ENCODE assay signal across 9 mouse cellular contexts in genomic region chr5:148809055-148809454, GRCm38 (mm10).
DNase-seq lines count a peak whose midpoint lies in the region; ATAC-seq and TF ChIP-seq lines count a peak whose summit lies in the region.
"Had no signal": no experiment of that assay in that cellular context is flagged by ENCODE, and none has a peak within 500 bp of the region (broad histone marks: within the 10 kb centered on the region; RNA-seq: fewer than 3 reads in every experiment).

No protein-coding gene starts in this region.

- intact Hi-C loops in heart, postnatal 14 days (cut with DNase I): loop anchor here (2.0 kb wide), 1 partner anchor 528 kb away; no protein-coding TSS in a partner anchor

- peak overlapping the region; percentile 60 for H3K4me2 ChIP-seq in heart, embryonic 12.5 days
- no peak overlapping the region for H3K4me2 ChIP-seq in midbrain, embryonic 11.5 days
- H3K4me2 ChIP-seq in intestine, postnatal 0 days (replicated peaks; ENCODE audit: low read depth): 0 out of 2 replicates have a peak overlapping the region, but pooled peaks have one; percentile 13
- peak overlapping the region; percentile 45 for H3K4me2 ChIP-seq in neural tube, embryonic 15.5 days
- H3K4me2 ChIP-seq: liver, embryonic 15.5 days had no signal

- peaks cover 6% of the 10 kb centered on the region; the same call in 1 of the 2 replicates for H3K27me3 ChIP-seq in heart, embryonic 12.5 days (replicated peaks)
- H3K27me3 ChIP-seq in midbrain, embryonic 11.5 days (ENCODE audit: control insufficient read depth, insufficient read depth, low read length): no peaks in the 10 kb centered on the region; the same call in 1 of the 2 replicates
- peaks cover 33% of the 10 kb centered on the region for H3K27me3 ChIP-seq in midbrain, embryonic 10.5 days (ENCODE audit: low read depth, poor library complexity, severe bottlenecking)
- no peaks in the 10 kb centered on the region for H3K27me3 ChIP-seq in intestine, postnatal 0 days (replicated peaks; ENCODE audit: control insufficient read depth, insufficient read depth, low read length)
- peaks cover 6% of the 10 kb centered on the region; the same call in 1 of the 2 replicates for H3K27me3 ChIP-seq in neural tube, embryonic 15.5 days (replicated peaks)

- ATAC-seq in heart, embryonic 12.5 days (ENCODE audit: insufficient number of reproducible peaks, low FRiP score): no peak
- ATAC-seq in midbrain, embryonic 11.5 days (ENCODE audit: low FRiP score): 0 out of 2 replicates have a peak, but pooled peaks have one; percentile 20
- 0 out of 2 replicates have a peak, but pooled peaks have one; percentile 13 for ATAC-seq in intestine, postnatal 0 days
- ATAC-seq in neural tube, embryonic 15.5 days (ENCODE audit: low FRiP score): peak; percentile 29; the same call in 1 of the 2 replicates

- DNase-seq in heart, postnatal 14 days: no peak
- no peak for DNase-seq in midbrain, embryonic 11.5 days (ENCODE audit: low spot score, missing footprints)
- DNase-seq in midbrain, embryonic 10.5 days (ENCODE audit: low spot score): no peak
- DNase-seq in spleen, adult 12 weeks (ENCODE audit: low spot score): no peak

- H3K4me3 ChIP-seq in heart, embryonic 12.5 days: peak overlapping the region; percentile 4; the same call in 1 of the 2 replicates
- H3K4me3 ChIP-seq in midbrain, embryonic 11.5 days (ENCODE audit: low read depth, low read length): no peak overlapping the region
- no peak overlapping the region for H3K4me3 ChIP-seq in midbrain, embryonic 10.5 days
- no peak overlapping the region for H3K4me3 ChIP-seq in intestine, postnatal 0 days (ENCODE audit: low read depth, low read length)
- peak overlapping the region; percentile 13; the same call in 1 of the 2 replicates for H3K4me3 ChIP-seq in neural tube, embryonic 15.5 days (replicated peaks)
- H3K4me3 ChIP-seq: erythroblast, embryonic 14.5 days; liver, embryonic 15.5 days had no signal

- H3K9me3 ChIP-seq in heart, embryonic 12.5 days (replicated peaks): no peaks in the 10 kb centered on the region
- peaks cover 2% of the 10 kb centered on the region; the same call in 1 of the 2 replicates for H3K9me3 ChIP-seq in midbrain, embryonic 11.5 days (ENCODE audit: control insufficient read depth, low read length)
- no peaks in the 10 kb centered on the region; the same call in 1 of the 2 replicates for H3K9me3 ChIP-seq in midbrain, embryonic 10.5 days (replicated peaks)
- no peaks in the 10 kb centered on the region for H3K9me3 ChIP-seq in intestine, postnatal 0 days (ENCODE audit: control insufficient read depth)
- no peaks in the 10 kb centered on the region for H3K9me3 ChIP-seq in neural tube, embryonic 15.5 days (replicated peaks)
- H3K9me3 ChIP-seq: liver, embryonic 15.5 days had no signal

- TF ChIP-seq CTCF in intestine, postnatal 0 days (IDR thresholded peaks at IDR 0.05; ENCODE audit: low read depth): no peak

- no peaks in the 10 kb centered on the region for H3K36me3 ChIP-seq in heart, embryonic 12.5 days
- no peaks in the 10 kb centered on the region for H3K36me3 ChIP-seq in midbrain, embryonic 11.5 days (ENCODE audit: control insufficient read depth, insufficient read depth, low read length)
- H3K36me3 ChIP-seq in midbrain, embryonic 10.5 days: no peaks in the 10 kb centered on the region
- H3K36me3 ChIP-seq in intestine, postnatal 0 days (ENCODE audit: control insufficient read depth, insufficient read depth): no peaks in the 10 kb centered on the region
- H3K36me3 ChIP-seq in neural tube, embryonic 15.5 days: no peaks in the 10 kb centered on the region
- H3K36me3 ChIP-seq: liver, embryonic 15.5 days had no signal

- 12% methylated on average over 10 of the region's 10 CpGs for WGBS in heart, embryonic 12.5 days
- whole genome bisulfite sequencing in midbrain, embryonic 11.5 days: 26% methylated on average over 10 of the region's 10 CpGs
- WGBS in midbrain, embryonic 10.5 days: 25% methylated on average over 10 of the region's 10 CpGs
- 20% methylated on average over 10 of the region's 10 CpGs for WGBS in intestine, postnatal 0 days
- WGBS in neural tube, embryonic 15.5 days: 24% methylated on average over 10 of the region's 10 CpGs

- peak overlapping the region; percentile 26; the same call in 1 of the 2 replicates for H3K9ac ChIP-seq in heart, embryonic 12.5 days
- H3K9ac ChIP-seq in midbrain, embryonic 11.5 days (ENCODE audit: low read length): no peak overlapping the region
- H3K9ac ChIP-seq in intestine, postnatal 0 days (ENCODE audit: low read depth, low read length): no peak overlapping the region
- no peak overlapping the region for H3K9ac ChIP-seq in neural tube, embryonic 15.5 days (replicated peaks)
- H3K9ac ChIP-seq: liver, embryonic 15.5 days had no signal

- H3K4me1 ChIP-seq in heart, embryonic 12.5 days (replicated peaks): peaks cover 23% of the 10 kb centered on the region
- H3K4me1 ChIP-seq in midbrain, embryonic 11.5 days (ENCODE audit: control insufficient read depth, insufficient read depth, low read length): no peaks in the 10 kb centered on the region
- H3K4me1 ChIP-seq in midbrain, embryonic 10.5 days: peaks cover 8% of the 10 kb centered on the region; the same call in 1 of the 2 replicates
- no peaks in the 10 kb centered on the region for H3K4me1 ChIP-seq in intestine, postnatal 0 days (replicated peaks; ENCODE audit: control insufficient read depth, insufficient read depth, low read length)
- H3K4me1 ChIP-seq in neural tube, embryonic 15.5 days: peaks cover 8% of the 10 kb centered on the region

- H3K27ac ChIP-seq in heart, embryonic 12.5 days (ENCODE audit: poor library complexity, severe bottlenecking): peak overlapping the region; percentile 80
- no peak overlapping the region for H3K27ac ChIP-seq in midbrain, embryonic 11.5 days (ENCODE audit: low read depth, low read length)
- H3K27ac ChIP-seq in midbrain, embryonic 10.5 days (replicated peaks): no peak overlapping the region
- no peak overlapping the region for H3K27ac ChIP-seq in intestine, postnatal 0 days (ENCODE audit: low read depth, low read length)
- H3K27ac ChIP-seq in neural tube, embryonic 15.5 days (replicated peaks): no peak overlapping the region
- H3K27ac ChIP-seq: liver, embryonic 15.5 days had no signal

Comparison
In these comparisons a context has a peak if more than half of its experiments do, and no peak if none do; other contexts are left out.
1. H3K4me3 ChIP-seq: peak in heart, embryonic 12.5 days (single experiment) and neural tube, embryonic 15.5 days (single experiment); none in midbrain, embryonic 11.5 days (single experiment), midbrain, embryonic 10.5 days (single experiment) and intestine, postnatal 0 days (single experiment).